Mouse (Mus musculus): Measurements from ENCODE around the gene Eif2ak1. TPM values are rescaled to one million over a fixed set of nuclear protein-coding genes. Genes with fewer than 3 reads are reported as not detected.
"Not testable (repeated sequence)": the region's sequence is repeated elsewhere in the genome, so short reads cannot be mapped to it uniquely, and the experiment has no call there.

Eif2ak1 gene
- polyA plus RNA-seq (2014; fragmentation: Nextera tagmentation; extraction: Ambion mirVana): 42.1 and 42.4 TPM in 2 replicates

GRCm38 (mm10) chr5:143817116-143817930, at the start of gene Eif2ak1:
Gene Eif2ak1, plus strand, starts transcription at chr5:143817788.
- peak within 1 kb of the TSS; percentile 69 for H3K4me2 ChIP-seq

GRCm38 (mm10) chr5:143781951-143782350, 35.6 kb upstream of the Eif2ak1 start:
- Histone ChIP-seq H3K27me3 (ENCODE audit: insufficient read depth, low read length) (no peaks in the 10 kb centered on the region), H3K4me3 (ENCODE audit: low read depth, low read length) (no peak overlapping the region), H3K36me3 (ENCODE audit: insufficient read depth) (no peaks in the 10 kb centered on the region), H3K27ac (ENCODE audit: low read depth) (no peak overlapping the region), H3K4me2 (no peak overlapping the region), H3K4me1 (ENCODE audit: insufficient read depth) (no peaks in the 10 kb centered on the region), H3K9me3 (ENCODE audit: low read depth, low read length) (no peaks in the 10 kb centered on the region), H3K9ac (no peak overlapping the region)
- ATAC-seq (ENCODE audit: insufficient read depth): no peak
- DNase-seq: no peak
- WGBS: 79% methylated on average over 7 of the region's 8 CpGs
- no peak for TF ChIP-seq CTCF (IDR thresholded peaks at IDR 0.05; ENCODE audit: low read depth)

More at GRCm38 (mm10) chr5:143817116-143817930, at the start of gene Eif2ak1:
- H3K4me1 ChIP-seq (ENCODE audit: insufficient read depth): no peaks in the 10 kb centered on the region
- TF ChIP-seq CTCF (IDR thresholded peaks at IDR 0.05; ENCODE audit: low read depth): peak; percentile 65
- H3K4me3 ChIP-seq (ENCODE audit: low read depth, low read length): peak within 1 kb of the TSS; percentile 81
- peak; percentile 98 for DNase-seq
- H3K9ac ChIP-seq: peak within 1 kb of the TSS; percentile 83
- H3K27ac ChIP-seq (ENCODE audit: low read depth): peak within 1 kb of the TSS; percentile 7; the same call in 1 of the 2 replicates
- ATAC-seq (ENCODE audit: insufficient read depth): peak; percentile 99
- no peaks in the 10 kb centered on the region for H3K9me3 ChIP-seq (ENCODE audit: low read depth, low read length)
- under 1% methylated on average over 37 of the region's 37 CpGs for WGBS
- no peaks in the 10 kb centered on the region for H3K36me3 ChIP-seq (ENCODE audit: insufficient read depth)
- H3K27me3 ChIP-seq (ENCODE audit: insufficient read depth, low read length): no peaks in the 10 kb centered on the region

- no peaks in the 10 kb centered on the region for H3K4me1 ChIP-seq (ENCODE audit: insufficient read depth)
- peak; percentile 14 for DNase-seq
- no peak overlapping the region for H3K9ac ChIP-seq
- H3K27me3 ChIP-seq (ENCODE audit: insufficient read depth, low read length): no peaks in the 10 kb centered on the region
- WGBS: 61% methylated on average over 6 of the region's 6 CpGs
- H3K4me2 ChIP-seq: no peak overlapping the region
- TF ChIP-seq CTCF (IDR thresholded peaks at IDR 0.05; ENCODE audit: low read depth): no peak
- H3K4me3 ChIP-seq (ENCODE audit: low read depth, low read length): no peak overlapping the region
- H3K36me3 ChIP-seq (ENCODE audit: insufficient read depth): no peaks in the 10 kb centered on the region
- no peak for ATAC-seq (ENCODE audit: insufficient read depth)
- no peaks in the 10 kb centered on the region for H3K9me3 ChIP-seq (ENCODE audit: low read depth, low read length)
- no peak overlapping the region for H3K27ac ChIP-seq (ENCODE audit: low read depth)
These were observed 32.2 kb upstream of the Eif2ak1 start for GRCm38 (mm10) chr5:143785391-143785790.

- H3K27me3 ChIP-seq (ENCODE audit: insufficient read depth, low read length); H3K36me3 ChIP-seq (ENCODE audit: insufficient read depth); H3K4me1 ChIP-seq (ENCODE audit: insufficient read depth); H3K4me2 ChIP-seq; H3K27ac ChIP-seq (ENCODE audit: low read depth); DNase-seq; H3K4me3 ChIP-seq (ENCODE audit: low read depth, low read length); ATAC-seq (ENCODE audit: insufficient read depth); H3K9me3 ChIP-seq (ENCODE audit: low read depth, low read length); H3K9ac ChIP-seq: not testable (repeated sequence)
- 81% methylated on average over 6 of the region's 6 CpGs for WGBS
These were observed 16.4 kb upstream of the Eif2ak1 start for GRCm38 (mm10) chr5:143801216-143801615.

GRCm38 (mm10) chr5:143804056-143804765, 13.4 kb upstream of the Eif2ak1 start:
- Histone ChIP-seq H3K36me3 (ENCODE audit: insufficient read depth) (no peaks in the 10 kb centered on the region), H3K27me3 (ENCODE audit: insufficient read depth, low read length) (no peaks in the 10 kb centered on the region), H3K4me3 (ENCODE audit: low read depth, low read length) (no peak overlapping the region), H3K27ac (ENCODE audit: low read depth) (no peak overlapping the region), H3K4me1 (ENCODE audit: insufficient read depth) (no peaks in the 10 kb centered on the region), H3K4me2 (no peak overlapping the region), H3K9ac (no peak overlapping the region), H3K9me3 (ENCODE audit: low read depth, low read length) (no peaks in the 10 kb centered on the region)
- WGBS: 82% methylated on average over 18 of the region's 18 CpGs
- TF ChIP-seq CTCF (IDR thresholded peaks at IDR 0.05; ENCODE audit: low read depth): no peak
- no peak for ATAC-seq (ENCODE audit: insufficient read depth)
- no peak for DNase-seq

- Histone ChIP-seq H3K27me3 (ENCODE audit: insufficient read depth, low read length) (no peaks in the 10 kb centered on the region), H3K27ac (ENCODE audit: low read depth) (no peak overlapping the region), H3K9ac (no peak overlapping the region), H3K4me3 (ENCODE audit: low read depth, low read length) (no peak overlapping the region), H3K9me3 (ENCODE audit: low read depth, low read length) (no peaks in the 10 kb centered on the region), H3K4me1 (ENCODE audit: insufficient read depth) (no peaks in the 10 kb centered on the region), H3K36me3 (ENCODE audit: insufficient read depth) (no peaks in the 10 kb centered on the region), H3K4me2 (no peak overlapping the region)
- DNase-seq (no peak), ATAC-seq (ENCODE audit: insufficient read depth) (no peak)
- TF ChIP-seq CTCF (IDR thresholded peaks at IDR 0.05; ENCODE audit: low read depth): no peak
- WGBS: 55% methylated on average over 3 of the region's 3 CpGs
These were observed 10.3 kb upstream of the Eif2ak1 start for GRCm38 (mm10) chr5:143807268-143807667.

- no peaks in the 10 kb centered on the region for H3K4me1 ChIP-seq (ENCODE audit: insufficient read depth)
- H3K27me3 ChIP-seq (ENCODE audit: insufficient read depth, low read length): no peaks in the 10 kb centered on the region
- H3K27ac ChIP-seq (ENCODE audit: low read depth): no peak overlapping the region
- H3K9me3 ChIP-seq (ENCODE audit: low read depth, low read length): no peaks in the 10 kb centered on the region
- H3K36me3 ChIP-seq (ENCODE audit: insufficient read depth): no peaks in the 10 kb centered on the region
- no peak overlapping the region for H3K9ac ChIP-seq
- 85% methylated on average over 3 of the region's 3 CpGs for WGBS
- TF ChIP-seq CTCF (IDR thresholded peaks at IDR 0.05; ENCODE audit: low read depth): no peak
- ATAC-seq (ENCODE audit: insufficient read depth): no peak
- no peak for DNase-seq
- no peak overlapping the region for H3K4me2 ChIP-seq
- no peak overlapping the region for H3K4me3 ChIP-seq (ENCODE audit: low read depth, low read length)
These were observed 8.0 kb upstream of the Eif2ak1 start for GRCm38 (mm10) chr5:143809421-143810090.

All from lung, embryonic 14.5 days (tissue).